Mouse (Mus musculus) midbrain, embryonic 14.5 days (tissue): ENCODE data around the gene Vipas39. TPM values are rescaled to one million over a fixed set of nuclear protein-coding genes. Genes with fewer than 3 reads are reported as not detected.
"Not testable (repeated sequence)": the region's sequence is repeated elsewhere in the genome, so short reads cannot be mapped to it uniquely, and the experiment has no call there.

Experiments used
- ATAC-seq: fragments of 200-750 bp; cut with Nextera tagmentation; 2 replicates; pipeline ENCODE4 v1.8.0; 2017; ENCODE audit warnings: moderate number of reproducible peaks, moderate library complexity; ENCODE audit not compliant: low FRiP score, low TSS enrichment
- DNase-seq: peaks from one replicate; pipeline ENCODE4 v3.0.0-alpha.2; 2015
- H3K27ac ChIP-seq: fragments of 300-500 bp; sonication (generic); replicated peaks from 2 replicates; pipeline ENCODE4 v1.5.1; 2014; ENCODE audit warnings: mild to moderate bottlenecking, low read depth, low read length, moderate library complexity
- H3K27me3 ChIP-seq: fragments of 300-500 bp; sonication (generic); 2 replicates; pipeline ENCODE4 v1.6.1; 2014; ENCODE audit warnings: low read length, control low read depth, mixed read lengths; ENCODE audit not compliant: control insufficient read depth, insufficient read depth
- H3K36me3 ChIP-seq: fragments of 300-500 bp; sonication (generic); 2 replicates; pipeline ENCODE4 v1.6.1; 2014; ENCODE audit warnings: low read length, control low read depth; ENCODE audit not compliant: control insufficient read depth, insufficient read depth
- H3K4me1 ChIP-seq: fragments of 300-500 bp; sonication (generic); 2 replicates; pipeline ENCODE4 v1.6.1; 2014; ENCODE audit warnings: mild to moderate bottlenecking, antibody characterized with exemption, low read length, control low read depth; ENCODE audit not compliant: control insufficient read depth, insufficient read depth
- H3K4me2 ChIP-seq: fragments of 300-500 bp; sonication (generic); 2 replicates; pipeline ENCODE4 v1.6.1; 2014; ENCODE audit warnings: mild to moderate bottlenecking, low read length, moderate library complexity
- H3K4me3 ChIP-seq: fragments of 300-500 bp; sonication (generic); replicated peaks from 2 replicates; pipeline ENCODE4 v1.5.1; 2014; ENCODE audit warnings: low read depth, low read length
- H3K9ac ChIP-seq: fragments of 300-500 bp; sonication (generic); replicated peaks from 2 replicates; pipeline ENCODE4 v1.6.1; 2014; ENCODE audit warnings: mild to moderate bottlenecking, low read length, moderate library complexity
- H3K9me3 ChIP-seq: fragments of 300-500 bp; sonication (generic); 2 replicates; pipeline ENCODE4 v1.6.1; 2016; ENCODE audit warnings: low read length, control low read depth, mixed read lengths; ENCODE audit not compliant: control insufficient read depth
- WGBS: fragments of 180-500 bp; shearing (Covaris S2); extraction: QIAGEN DNeasy Blood & Tissue Kit; methylation state at CpG from one replicate; pipeline ENCODE4 v1.1.7; 2014; 5-methylcytosine and 5-hydroxymethylcytosine counted together
- polyA plus RNA-seq: library from polyadenylated mRNA; unstranded; fragments of >200 nt; fragmentation: Nextera tagmentation; extraction: Ambion mirVana; gene quantifications from 2 replicates; pipeline ENCODE4 v1.2.1, GENCODE M21; 2014

Gene Vipas39
- polyA plus RNA-seq, 1 experiment from 2014 or later, result 70.1 TPM

- H3K4me2 ChIP-seq, result no peak overlapping the region
- no peak overlapping the region for H3K9ac ChIP-seq
- ATAC-seq (no peak), DNase-seq (peak; percentile 21)
- no peaks in the 10 kb centered on the region for H3K27me3 ChIP-seq
- no peaks in the 10 kb centered on the region for H3K4me1 ChIP-seq
- no peak overlapping the region for H3K4me3 ChIP-seq
- no peaks in the 10 kb centered on the region for H3K9me3 ChIP-seq
- H3K36me3 ChIP-seq, result peaks cover 36% of the 10 kb centered on the region
- H3K27ac ChIP-seq, result no peak overlapping the region
- WGBS, result 22% methylated on average over 6 of the region's 6 CpGs
These were observed 12.2 kb upstream of the Vipas39 start for GRCm38 (mm10) chr12:87278118-87278730.

GRCm38 (mm10) chr12:87277251-87277650 lies 11.2 kb upstream of the Vipas39 start:
- H3K9me3 ChIP-seq, ATAC-seq, H3K27ac ChIP-seq, H3K4me3 ChIP-seq, H3K4me2 ChIP-seq, H3K27me3 ChIP-seq, DNase-seq, H3K9ac ChIP-seq, H3K4me1 ChIP-seq: not testable (repeated sequence)
- WGBS, result 87% methylated on average over 4 of the region's 4 CpGs
- peaks cover 45% of the 10 kb centered on the region for H3K36me3 ChIP-seq

DNA sequence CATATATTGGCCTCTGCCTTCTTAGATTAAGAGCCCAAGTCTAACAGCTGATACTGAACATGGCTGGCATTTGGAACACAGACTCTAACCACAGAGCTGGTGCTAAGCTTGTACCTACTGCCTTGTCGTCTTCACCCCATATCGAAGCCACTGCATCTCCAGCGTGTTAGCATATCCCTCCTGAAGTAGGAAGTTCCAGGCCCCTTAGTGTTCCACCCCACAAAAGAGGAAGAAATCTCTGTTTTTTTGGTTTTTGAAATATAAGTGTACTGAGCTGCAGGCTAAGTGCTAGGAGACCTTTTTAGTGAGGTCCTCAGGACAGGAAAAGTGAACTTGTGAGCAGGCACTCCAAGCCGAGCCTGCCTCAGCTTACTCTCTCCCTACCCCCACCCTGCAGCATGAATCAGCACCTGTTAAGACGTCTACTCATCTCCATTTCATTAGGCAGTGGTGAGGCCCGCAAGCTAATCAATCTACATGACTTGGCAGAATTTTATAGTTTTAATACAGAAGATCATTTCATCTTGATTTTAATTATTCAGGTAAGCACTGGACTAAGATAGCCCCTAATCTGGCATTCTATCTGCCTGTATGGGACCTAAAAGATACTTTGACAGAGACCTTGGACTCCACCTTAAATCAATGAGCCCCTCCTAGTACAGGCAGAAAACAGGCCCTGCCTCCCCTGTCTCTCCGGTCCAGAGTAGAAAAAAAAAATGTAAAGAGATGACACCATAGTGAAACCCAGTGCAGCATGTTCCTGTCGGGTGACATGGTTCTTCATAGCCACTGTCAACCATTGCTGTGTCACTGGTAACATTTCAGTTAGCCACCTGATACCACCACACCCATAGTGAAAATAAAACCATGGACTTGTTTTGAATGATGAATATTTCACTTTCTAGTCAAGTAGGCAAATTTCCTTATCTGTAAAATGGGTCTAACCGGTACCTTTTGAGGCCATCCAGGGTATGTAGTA lies 9.1 kb upstream of the Vipas39 start:
- H3K27me3 ChIP-seq, result no peaks in the 10 kb centered on the region
- H3K9ac ChIP-seq, result no peak overlapping the region
- DNase-seq (no peak), ATAC-seq (no peak)
- peaks cover 66% of the 10 kb centered on the region for H3K36me3 ChIP-seq
- H3K4me3 ChIP-seq, result no peak overlapping the region
- no peaks in the 10 kb centered on the region for H3K9me3 ChIP-seq
- no peaks in the 10 kb centered on the region for H3K4me1 ChIP-seq
- 92% methylated on average over 9 of the region's 9 CpGs for WGBS
- no peak overlapping the region for H3K27ac ChIP-seq
- H3K4me2 ChIP-seq, result no peak overlapping the region

DNA sequence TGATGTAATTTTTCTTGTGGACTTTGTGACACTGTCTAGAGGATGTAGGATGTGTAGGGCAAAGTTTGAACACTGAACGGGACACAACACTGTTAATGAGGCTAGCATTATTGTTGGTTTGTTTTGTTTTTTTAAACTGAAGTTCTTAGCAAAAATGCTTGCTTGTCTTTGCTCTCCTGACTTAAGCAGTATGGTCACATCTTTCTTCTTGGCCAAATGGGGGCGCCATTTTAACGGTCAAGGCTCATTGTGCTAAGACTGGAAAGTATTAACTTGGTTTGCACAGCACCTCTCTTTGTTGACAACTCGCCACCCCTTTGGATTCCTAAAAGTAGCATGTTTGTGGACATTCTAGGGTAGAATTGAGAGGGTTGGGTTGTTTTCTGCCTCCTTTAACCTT lies 1.6 kb upstream of the Vipas39 start:
- H3K36me3 ChIP-seq, result peaks cover 47% of the 10 kb centered on the region
- peak overlapping the region; percentile 78; the same call in 1 of the 2 replicates for H3K9ac ChIP-seq
- H3K4me1 ChIP-seq, result peaks cover 20% of the 10 kb centered on the region
- peak overlapping the region; percentile 71 for H3K4me3 ChIP-seq
- no peak for ATAC-seq
- no peaks in the 10 kb centered on the region for H3K27me3 ChIP-seq
- peak; percentile 55 for DNase-seq
- no peak overlapping the region for H3K27ac ChIP-seq
- WGBS, result 20% methylated on average over 4 of the region's 4 CpGs
- H3K4me2 ChIP-seq, result peak overlapping the region; percentile 95
- H3K9me3 ChIP-seq, result no peaks in the 10 kb centered on the region

GRCm38 (mm10) chr12:87266827-87267603 lies 959 bp upstream of the Vipas39 start:
- Histone ChIP-seq H3K4me1 (peaks cover 20% of the 10 kb centered on the region), H3K27ac (peak overlapping the region; percentile 87), H3K4me2 (peak overlapping the region; percentile 95), H3K9me3 (no peaks in the 10 kb centered on the region), H3K27me3 (no peaks in the 10 kb centered on the region), H3K4me3 (peak overlapping the region; percentile 71), H3K36me3 (peaks cover 47% of the 10 kb centered on the region), H3K9ac (peak overlapping the region; percentile 78)
- ATAC-seq (no peak; the same call in none of the 2 replicates), DNase-seq (peak; percentile 44)
- under 1% methylated on average over 31 of the region's 31 CpGs for WGBS

GRCm38 (mm10) chr12:87265444-87265843 lies 612 bp downstream of the Vipas39 start:
- no peaks in the 10 kb centered on the region for H3K9me3 ChIP-seq
- peaks cover 20% of the 10 kb centered on the region for H3K4me1 ChIP-seq
- H3K27ac ChIP-seq, result peak overlapping the region; percentile 72
- ATAC-seq, result no peak
- peak overlapping the region; percentile 73 for H3K4me2 ChIP-seq
- no peak for DNase-seq
- H3K36me3 ChIP-seq, result peaks cover 45% of the 10 kb centered on the region
- H3K9ac ChIP-seq, result peak overlapping the region; percentile 76
- peak overlapping the region; percentile 71 for H3K4me3 ChIP-seq
- WGBS, result 24% methylated on average over 11 of the region's 11 CpGs
- no peaks in the 10 kb centered on the region for H3K27me3 ChIP-seq

- 96% methylated on average over 8 of the region's 8 CpGs for WGBS
- Histone ChIP-seq H3K36me3 (peaks cover 74% of the 10 kb centered on the region), H3K4me1 (peaks cover 8% of the 10 kb centered on the region; the same call in 1 of the 2 replicates), H3K9me3 (no peaks in the 10 kb centered on the region), H3K4me3 (no peak overlapping the region), H3K9ac (no peak overlapping the region), H3K4me2 (no peak overlapping the region), H3K27ac (no peak overlapping the region), H3K27me3 (no peaks in the 10 kb centered on the region)
- ATAC-seq (no peak), DNase-seq (no peak)
These were observed 5.5 kb downstream of the Vipas39 start for GRCm38 (mm10) chr12:87260562-87260961.

DNA sequence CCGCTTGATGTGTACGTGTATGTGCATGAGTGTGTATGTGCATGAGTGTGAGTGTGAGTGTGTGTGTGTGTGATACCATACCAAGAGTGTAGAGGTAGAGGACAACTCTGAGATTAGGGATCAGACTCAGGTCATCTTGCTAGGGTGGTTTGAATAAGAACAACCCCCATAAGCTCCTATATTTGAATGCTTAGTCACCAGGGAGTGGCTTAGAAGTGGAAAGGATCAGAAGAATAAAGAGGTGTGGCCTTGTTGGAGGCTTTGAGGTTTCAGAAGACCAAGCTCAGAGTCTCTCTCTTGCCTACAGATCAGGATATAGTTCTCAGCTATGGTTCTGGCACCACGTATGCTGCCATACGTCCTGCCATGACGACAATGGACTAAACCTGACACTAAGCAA lies 9.4 kb downstream of the Vipas39 start:
- H3K27me3 ChIP-seq, result no peaks in the 10 kb centered on the region
- H3K4me1 ChIP-seq, result no peaks in the 10 kb centered on the region
- no peak overlapping the region for H3K27ac ChIP-seq
- H3K9me3 ChIP-seq, result no peaks in the 10 kb centered on the region
- DNase-seq, result no peak
- H3K4me2 ChIP-seq, result no peak overlapping the region
- no peak for ATAC-seq
- no peak overlapping the region for H3K4me3 ChIP-seq
- H3K36me3 ChIP-seq, result peaks cover 91% of the 10 kb centered on the region
- 96% methylated on average over 5 of the region's 5 CpGs for WGBS
- H3K9ac ChIP-seq, result no peak overlapping the region
